Mouse (Mus musculus) brain, adult 2 months (tissue): ENCODE measurements at regions not wholly inside any gene's neighbourhood (a gene's known extent, or its start where the extent isn't known, plus 50 kb on each side); places are given as distances from the start of the nearest gene placed in this dataset.

ENCODE experiments used
- DNase-seq: peaks from one replicate; pipeline ENCODE4 v3.0.0; 2011; ENCODE audit warnings: low read depth, low spot score

GRCm38 (mm10) chr9:120811522-120811921 lies 117.5 kb upstream of the Ctnnb1 start:
- DNase-seq: no peak

- peak; percentile 20 for DNase-seq
Measured at GRCm38 (mm10) chr9:120812667-120813210, 116.3 kb upstream of the Ctnnb1 start.

GRCm38 (mm10) chr9:120814286-120814685 lies 114.7 kb upstream of the Ctnnb1 start:
- no peak for DNase-seq

- no peak for DNase-seq
Measured at GRCm38 (mm10) chr9:120818726-120819317, 110.2 kb upstream of the Ctnnb1 start.

- no peak for DNase-seq
Measured at GRCm38 (mm10) chr9:120820892-120821291, 108.1 kb upstream of the Ctnnb1 start.

GRCm38 (mm10) chr9:120823397-120823796 lies 105.6 kb upstream of the Ctnnb1 start:
- DNase-seq: peak; percentile 68

GRCm38 (mm10) chr9:120826266-120826665 lies 102.8 kb upstream of the Ctnnb1 start:
- DNase-seq: no peak

- DNase-seq: peak; percentile 94
Measured at GRCm38 (mm10) chr9:120830526-120830925, 98.5 kb upstream of the Ctnnb1 start.

- DNase-seq: no peak
Measured at GRCm38 (mm10) chr9:120834166-120834565, 94.8 kb upstream of the Ctnnb1 start.

- DNase-seq: no peak
Measured at GRCm38 (mm10) chr9:120835621-120836020, 93.4 kb upstream of the Ctnnb1 start.

- DNase-seq: peak; percentile 61
Measured at GRCm38 (mm10) chr9:120837431-120838150, 91.4 kb upstream of the Ctnnb1 start.

GRCm38 (mm10) chr9:120843753-120844152 lies 85.3 kb upstream of the Ctnnb1 start:
- no peak for DNase-seq

GRCm38 (mm10) chr9:120845538-120845937 lies 83.5 kb upstream of the Ctnnb1 start:
- peak; percentile 87 for DNase-seq

GRCm38 (mm10) chr9:120847649-120848048 lies 81.4 kb upstream of the Ctnnb1 start:
- peak; percentile 80 for DNase-seq

- no peak for DNase-seq
Measured at GRCm38 (mm10) chr9:120848962-120849361, 80.1 kb upstream of the Ctnnb1 start.

- no peak for DNase-seq
Measured at GRCm38 (mm10) chr9:120850092-120850491, 78.9 kb upstream of the Ctnnb1 start.

- no peak for DNase-seq
Measured at GRCm38 (mm10) chr9:120851914-120852313, 77.1 kb upstream of the Ctnnb1 start.

- no peak for DNase-seq
Measured at GRCm38 (mm10) chr9:120852572-120852971, 76.4 kb upstream of the Ctnnb1 start.

- no peak for DNase-seq
Measured at GRCm38 (mm10) chr9:120853032-120853597, 75.9 kb upstream of the Ctnnb1 start.

- DNase-seq: no peak
Measured at GRCm38 (mm10) chr9:120854351-120854750, 74.7 kb upstream of the Ctnnb1 start.

- no peak for DNase-seq
Measured at GRCm38 (mm10) chr9:120855293-120856050, 73.5 kb upstream of the Ctnnb1 start.
